Mouse (Mus musculus) erythroid progenitor cell, adult 5-6 weeks (primary cell): Measurements from ENCODE around the gene Naxe. TPM values are rescaled to one million over a fixed set of nuclear protein-coding genes. Genes with fewer than 3 reads are reported as not detected.

Experiments used
- ATAC-seq: replicated peaks from 2 replicates; pipeline ENCODE4 v1.8.0; 2016; ENCODE audit warnings: moderate number of reproducible peaks, mild to moderate bottlenecking, moderate TSS enrichment, inconsistent platforms; ENCODE audit not compliant: poor library complexity, low FRiP score, severe bottlenecking
- total RNA-seq, 2 experiments: library from RNA; stranded (forward) in 1 of 2; stranded (reverse) in 1 of 2; fragments of 150-400 nt in 1 of 2; fragments of 186-747, 209-891 nt in 1 of 2; gene quantifications; 2 replicates each; pipeline versions ENCODE4 v1.2.3 to v1.2.4; 2015 to 2017; ENCODE audit warnings: low replicate concordance in 2 of 2

Naxe gene
- total RNA-seq, 2 experiments from 2014 or later = 7.6 to 12.2 TPM

DNA sequence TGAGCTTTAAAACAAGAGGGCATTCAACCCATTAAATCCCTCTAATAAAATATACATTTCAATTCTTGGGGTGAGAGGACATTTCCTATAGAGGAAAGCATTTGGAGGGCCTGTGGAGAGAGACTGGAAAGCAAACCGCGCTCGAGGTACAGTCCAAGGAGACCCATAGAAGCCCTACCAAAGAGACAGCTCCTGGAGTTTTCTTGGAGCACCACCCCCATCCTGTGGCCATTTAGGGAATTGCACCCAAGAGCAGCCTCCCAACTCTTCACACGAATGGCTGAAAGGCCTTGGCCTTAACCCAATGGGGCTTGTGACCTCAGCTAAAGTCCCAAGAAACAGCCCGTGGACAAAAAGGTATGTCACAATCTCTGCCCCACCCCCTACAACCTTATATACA lies 13.5 kb upstream of the Naxe start:
- peak; percentile 79 for ATAC-seq

DNA sequence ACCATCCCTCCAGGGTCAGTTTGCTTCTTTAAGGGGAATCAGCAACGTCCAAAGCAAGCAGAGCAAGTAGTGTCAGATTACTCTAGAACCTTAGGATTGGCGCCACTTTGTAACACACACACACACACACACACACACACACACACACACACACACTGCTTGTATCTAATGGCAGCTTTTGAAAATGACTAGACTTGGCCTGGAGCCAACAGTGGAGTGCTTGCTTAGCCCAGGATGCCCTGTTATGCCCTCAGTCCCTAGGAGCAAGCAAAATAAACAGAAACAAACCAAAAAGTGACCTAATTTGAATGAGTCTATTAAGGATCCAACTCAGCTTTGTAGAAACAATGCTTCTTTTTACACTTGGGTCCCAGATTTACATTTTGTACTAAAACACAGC lies 10.1 kb upstream of the Naxe start:
- no peak for ATAC-seq

DNA sequence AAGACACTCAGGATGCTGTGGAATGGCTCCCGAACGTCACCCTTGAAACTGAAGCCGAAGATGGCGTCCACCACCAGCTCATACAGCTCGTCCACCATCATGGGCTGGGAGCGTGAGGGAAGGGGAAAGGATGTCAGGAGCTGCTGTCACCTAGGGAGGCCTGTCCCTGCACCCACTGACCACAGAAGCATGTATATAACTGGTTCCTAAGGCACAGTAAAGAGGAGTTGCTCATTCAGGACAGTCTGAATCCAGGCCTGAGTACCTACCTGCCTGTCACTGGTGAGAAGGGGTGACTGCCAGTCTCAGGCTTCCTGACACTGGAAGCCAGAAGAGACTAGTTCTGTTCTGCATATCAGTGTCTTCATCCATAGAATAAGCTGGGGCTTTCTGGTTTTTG lies 1.3 kb downstream of the Naxe start:
- no peak for ATAC-seq

DNA sequence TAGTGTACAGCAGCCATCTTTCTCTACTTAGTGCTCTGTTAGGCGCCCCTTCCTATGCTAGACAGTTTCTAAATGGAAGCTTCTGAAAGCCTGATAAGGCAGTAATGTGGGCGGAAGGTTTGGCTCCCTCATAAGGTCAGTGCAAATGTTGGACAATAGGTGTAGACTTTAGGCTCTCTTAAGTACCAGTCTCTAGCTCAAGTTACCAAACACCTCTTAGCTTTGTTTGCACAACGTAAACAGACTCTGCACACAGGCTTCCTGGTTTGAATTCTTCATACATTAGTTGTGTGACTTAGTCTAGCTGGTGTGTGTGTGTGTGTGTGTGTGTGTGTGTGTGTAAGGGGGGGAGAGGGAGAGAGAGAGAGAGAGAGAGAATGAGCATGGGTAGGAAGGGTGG lies 8.8 kb downstream of the Naxe start:
- ATAC-seq = no peak

DNA sequence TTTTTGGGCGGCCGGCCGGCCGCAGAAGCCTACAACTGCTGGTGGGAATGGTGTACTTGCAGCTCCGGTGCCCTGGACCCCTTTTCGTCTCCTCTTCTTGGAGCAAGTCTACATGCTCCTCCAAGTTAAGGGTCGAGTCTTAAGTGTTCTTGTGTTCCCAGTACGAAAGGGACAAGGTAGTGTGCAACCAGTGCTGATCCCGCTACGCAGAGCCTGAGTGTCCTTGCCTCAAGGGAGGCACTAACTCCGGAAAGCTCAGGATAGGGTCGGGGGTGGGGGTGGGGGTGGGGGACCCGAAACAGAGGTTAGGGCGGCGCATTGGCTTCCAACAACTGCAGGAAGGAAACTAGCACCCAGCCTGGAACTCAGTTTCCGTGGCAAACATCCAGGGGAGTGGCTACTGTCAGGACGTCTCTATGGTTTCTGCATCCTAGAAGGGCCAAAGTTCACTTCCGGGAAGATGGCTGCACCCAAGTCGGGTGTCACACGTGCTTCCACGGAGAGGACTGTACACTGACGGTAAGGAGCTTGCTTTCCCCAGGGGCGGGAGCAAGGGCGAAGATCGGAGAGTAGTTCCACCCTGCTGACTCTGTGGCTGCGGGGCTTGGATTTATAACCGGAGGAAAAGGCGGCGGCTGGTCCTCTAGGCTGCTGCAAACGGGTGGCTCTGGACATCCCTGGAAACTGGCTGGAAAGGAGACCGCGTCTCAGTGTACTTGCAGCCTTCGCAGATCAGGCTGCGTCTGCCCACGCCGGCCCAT lies 15.5 kb downstream of the Naxe start, which contains the start of gene Gpatch4:
Gene Gpatch4 (plus strand): TSS at position 448 of the 761 bp plus-strand sequence.
- peak; percentile 96 for ATAC-seq

DNA sequence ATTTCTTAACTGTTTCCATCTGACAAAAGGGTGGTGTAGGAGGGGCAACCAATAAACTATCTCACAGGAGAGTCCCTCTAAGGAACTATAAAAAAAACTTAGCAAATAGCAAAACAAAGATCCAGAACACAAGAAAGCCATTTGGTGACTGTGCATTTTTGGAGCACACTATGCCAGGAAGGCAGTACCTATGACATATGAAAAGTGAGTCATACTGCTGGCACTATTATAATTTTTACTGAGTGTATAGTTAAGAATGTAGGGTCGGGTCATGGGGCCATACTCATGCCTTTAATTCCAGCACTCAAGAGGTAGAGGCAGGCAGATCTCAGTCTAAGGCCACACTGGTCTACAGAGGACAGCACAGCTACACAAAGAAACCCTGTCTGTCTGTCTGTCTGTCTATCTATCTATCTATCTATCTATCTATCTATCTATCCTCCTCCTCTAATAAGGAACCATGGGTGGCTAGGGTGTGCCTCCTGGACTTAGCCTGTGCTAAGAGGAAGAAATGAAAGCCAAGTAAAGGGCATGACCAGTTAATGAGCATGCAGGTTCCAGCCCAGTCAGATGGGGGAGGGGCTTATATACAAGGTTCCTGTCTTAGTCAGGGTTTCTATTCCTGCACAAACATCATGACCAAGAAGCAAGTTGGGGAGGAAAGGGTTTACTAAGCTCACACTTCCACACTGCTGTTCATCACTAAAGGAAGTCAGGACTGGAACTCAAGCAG lies 22.6 kb downstream of the Naxe start:
- no peak for ATAC-seq

DNA sequence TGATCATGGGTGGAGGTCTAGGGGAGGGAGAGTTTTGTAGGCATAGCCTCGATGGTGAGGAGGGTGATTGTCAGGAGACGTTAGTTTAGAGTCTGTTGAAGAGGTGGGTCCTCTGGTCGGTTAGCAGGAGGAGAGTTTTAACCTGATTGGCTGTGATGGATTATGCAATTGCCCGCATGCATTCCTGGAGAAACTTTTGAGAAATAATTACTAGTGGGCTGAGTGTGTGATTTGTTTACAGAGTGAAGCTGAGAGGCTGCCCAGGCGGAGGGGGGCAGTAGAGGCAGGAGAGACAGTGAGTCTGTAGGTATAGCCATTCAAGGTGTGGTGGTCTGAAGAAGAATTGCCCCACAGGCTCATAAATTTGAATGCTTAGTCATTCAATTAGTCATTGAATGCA lies 24.8 kb downstream of the Naxe start:
- ATAC-seq = no peak

DNA sequence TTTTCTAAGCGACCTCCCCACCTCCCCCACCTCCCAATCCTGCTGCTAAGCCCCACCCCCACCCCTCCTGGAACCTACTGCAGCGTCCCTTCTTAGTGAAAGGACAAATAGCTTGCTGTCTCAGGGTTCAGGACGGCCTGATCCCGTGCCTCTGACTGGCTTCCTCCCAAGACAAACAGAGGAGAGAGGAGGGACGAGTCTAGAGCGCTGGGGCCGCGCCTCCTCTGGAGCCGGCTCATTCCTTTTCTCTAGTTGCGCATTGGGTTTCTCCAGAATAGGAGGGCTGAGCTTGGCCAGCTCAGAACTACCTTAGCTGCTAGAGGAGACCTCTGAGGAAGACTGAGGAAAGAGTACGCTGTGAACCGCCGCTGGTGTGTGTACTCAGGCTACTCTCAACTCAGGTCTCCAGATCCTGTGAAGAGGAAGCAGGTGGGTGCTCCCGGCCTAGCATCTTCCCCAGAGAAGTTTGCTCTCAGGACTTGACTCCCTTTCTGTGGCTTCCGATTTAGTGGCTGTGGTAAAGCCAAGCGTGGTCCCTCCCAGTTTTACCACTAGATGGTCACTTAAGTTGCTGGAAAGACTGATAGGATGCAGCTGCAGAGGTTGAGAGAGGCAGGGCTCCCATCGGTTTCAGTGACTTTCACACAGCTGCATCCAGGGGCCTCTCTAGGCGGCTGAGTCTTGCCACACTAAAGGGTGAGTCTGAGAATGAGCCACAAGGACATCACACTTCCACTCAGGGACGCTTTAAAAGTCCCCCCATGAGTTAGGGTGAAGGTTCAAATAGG lies 27.5 kb downstream of the Naxe start:
- no peak for ATAC-seq

DNA sequence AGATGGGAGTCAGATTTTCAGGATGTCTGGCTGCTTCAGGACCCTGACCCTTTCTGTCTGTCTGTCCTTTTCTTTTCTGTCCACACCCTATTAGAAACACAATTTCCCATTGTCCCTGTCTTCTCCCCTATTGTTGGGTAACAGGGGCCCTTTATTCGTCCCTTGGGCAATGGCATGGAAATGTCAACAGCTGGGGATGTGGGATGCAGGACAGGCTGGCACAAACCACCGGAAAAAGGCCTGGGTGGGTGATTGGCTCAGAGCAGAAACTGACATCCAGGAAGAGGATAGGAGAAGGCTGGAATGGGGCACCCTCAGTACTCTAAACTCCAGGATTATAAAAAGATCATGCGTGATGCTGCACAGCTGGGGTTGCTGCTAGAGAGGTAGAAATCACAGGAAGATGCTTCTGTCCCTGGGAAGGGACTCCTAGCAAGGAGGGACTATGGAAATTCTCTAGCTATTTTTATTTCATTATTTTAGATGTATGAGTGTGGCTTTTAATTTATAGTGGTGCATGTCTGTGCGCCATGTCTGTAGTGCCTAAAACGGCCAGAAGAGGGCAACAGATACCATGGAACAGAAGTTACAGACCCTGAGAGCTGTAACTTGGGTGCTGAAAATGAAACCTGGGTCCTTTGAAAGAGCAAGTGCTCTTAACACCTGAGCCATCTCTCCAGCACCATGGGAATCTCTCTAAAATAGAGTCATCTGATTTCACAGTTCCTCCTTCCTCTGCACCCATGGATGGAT lies 30.7 kb downstream of the Naxe start, which contains the start of gene Hapln2:
Gene Hapln2 (minus strand): TSS at position 150 of the 753 bp plus-strand sequence.
- no peak for ATAC-seq

DNA sequence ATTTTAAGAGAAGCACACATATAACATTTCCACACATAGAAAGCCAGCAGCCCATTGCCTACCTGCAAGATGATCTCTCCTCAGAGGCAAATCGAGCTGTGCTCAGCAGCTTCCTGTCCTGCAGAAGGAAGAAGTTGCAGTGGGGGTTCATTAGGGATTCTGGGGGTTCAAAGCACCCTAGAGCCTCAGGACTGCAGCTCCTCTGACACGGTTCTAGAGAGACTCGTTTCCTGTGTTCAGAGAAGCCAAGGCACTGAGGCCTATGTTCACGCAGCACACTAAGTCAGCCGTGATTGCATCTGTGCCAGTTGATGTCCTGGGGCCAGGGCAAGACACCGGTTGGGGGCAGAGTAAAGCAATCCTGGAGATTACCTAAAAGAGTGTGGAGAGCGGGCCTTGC lies 31.5 kb downstream of the Naxe start:
- ATAC-seq = no peak

DNA sequence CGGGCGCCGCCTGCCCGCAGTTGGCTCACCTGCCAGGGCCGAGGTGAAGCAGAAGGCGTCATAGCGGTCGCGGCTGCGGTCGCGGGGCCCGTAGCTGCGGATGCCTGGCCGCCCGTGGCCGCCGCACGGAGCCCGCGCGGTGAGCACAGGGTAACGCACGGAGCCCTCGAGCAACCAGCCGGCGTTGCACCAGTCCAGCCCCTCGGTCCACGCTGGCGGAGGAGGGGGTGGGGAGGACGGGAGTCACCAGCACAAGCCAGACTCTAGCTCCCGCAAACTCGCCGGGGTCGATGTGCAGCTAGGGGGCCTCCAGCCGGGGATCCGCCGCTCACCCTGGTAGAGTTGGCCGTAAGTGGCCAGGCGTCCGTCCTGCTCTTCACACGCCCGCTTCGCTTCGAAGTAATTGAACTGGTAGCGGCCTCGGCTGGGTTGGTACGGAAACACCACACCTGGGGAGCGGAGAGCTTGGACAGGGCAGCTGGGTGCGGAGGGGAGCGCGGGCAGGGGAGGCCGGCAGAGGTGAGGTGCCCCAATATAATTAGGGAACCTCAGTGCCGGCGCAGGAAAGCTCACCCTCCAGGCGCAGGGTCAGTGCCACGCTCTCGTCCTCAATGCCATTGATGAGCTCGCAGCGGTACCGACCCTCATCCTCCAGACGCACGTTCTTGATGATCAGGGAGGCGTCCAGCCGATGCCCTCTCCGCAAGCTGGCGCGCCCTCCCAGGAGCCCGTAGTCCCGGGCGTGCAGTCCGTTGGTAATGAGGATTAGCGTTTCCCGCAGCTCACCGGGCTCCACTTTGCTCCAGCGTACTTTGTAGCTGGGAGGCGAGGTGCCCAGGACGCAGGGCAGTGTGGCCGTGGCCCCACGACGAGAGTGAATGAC lies 34.9 kb downstream of the Naxe start:
- 0 out of 2 replicates have a peak, but pooled peaks have one; percentile 17 for ATAC-seq

DNA sequence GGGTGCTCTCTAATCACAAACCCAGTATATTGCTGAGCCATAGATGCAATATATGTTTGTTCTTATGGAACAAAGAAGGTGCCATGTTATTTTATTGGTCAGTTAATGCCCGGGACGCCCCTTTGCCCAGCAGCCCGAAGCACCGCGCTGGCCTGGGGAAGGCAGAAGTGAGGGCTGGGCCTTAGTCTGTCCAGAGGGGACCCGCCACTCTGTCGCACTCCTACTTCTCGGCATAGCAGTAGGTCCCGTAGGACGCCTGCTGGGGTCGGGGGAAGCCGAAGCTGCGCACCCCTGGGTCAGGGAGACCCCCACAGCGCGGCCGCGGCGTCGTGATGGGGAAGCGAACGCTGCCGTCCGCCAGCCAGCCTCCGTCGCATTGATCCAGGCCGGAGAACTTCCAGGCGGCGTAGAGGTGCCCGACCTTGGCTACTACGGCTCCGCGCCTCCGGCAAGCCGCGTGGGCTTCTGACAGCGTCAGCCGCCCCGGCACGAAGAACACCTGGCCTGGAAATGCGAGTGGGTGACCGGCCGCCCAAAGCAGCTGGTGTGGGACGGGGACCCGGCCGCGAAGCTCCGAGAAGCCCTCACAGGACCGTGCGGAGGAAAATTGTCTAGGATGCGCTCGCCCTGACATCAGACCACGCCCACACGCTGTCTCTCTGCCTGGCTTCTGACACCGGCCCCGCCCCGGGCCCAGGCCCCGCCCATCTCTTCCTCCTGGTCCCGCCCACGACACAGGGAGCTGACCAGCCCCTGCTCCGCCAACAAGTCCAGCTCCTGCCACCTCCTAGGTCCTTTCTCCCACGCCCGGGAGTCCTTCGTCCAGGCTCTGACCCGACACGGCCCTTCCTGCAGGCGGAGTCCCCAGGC lies 35.7 kb downstream of the Naxe start:
- peak; percentile 85 for ATAC-seq

DNA sequence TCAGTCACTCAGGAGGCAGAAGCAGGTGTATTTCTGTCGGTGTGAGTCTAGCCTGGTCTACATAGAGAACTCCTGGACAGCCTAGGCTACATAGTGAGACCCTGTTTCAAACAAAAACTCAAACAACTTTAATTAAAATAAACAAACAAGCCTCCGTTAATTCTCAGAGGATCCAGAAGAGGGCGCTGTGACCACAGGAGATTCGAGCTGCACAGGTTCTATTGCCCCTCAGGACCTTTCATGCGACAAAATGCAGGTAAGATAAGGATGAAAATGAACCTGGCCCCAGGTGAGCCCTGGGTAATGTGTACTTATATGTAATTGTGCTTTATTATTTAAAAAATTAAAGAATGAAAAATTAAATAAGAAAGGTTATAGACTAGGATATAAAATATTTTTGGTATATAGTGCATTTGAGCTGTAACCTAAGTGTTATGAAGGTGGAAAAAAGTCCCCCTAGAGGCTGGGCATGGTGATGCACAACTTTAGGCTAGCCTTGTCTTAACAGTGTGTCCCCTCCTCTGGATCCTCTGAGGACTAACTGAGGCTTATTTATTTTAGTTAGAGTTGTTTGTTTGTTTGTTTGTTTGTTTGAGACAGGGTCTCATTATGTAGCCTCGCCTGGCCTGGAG lies 47.5 kb downstream of the Naxe start:
- no peak for ATAC-seq
